Mouse (Mus musculus): ENCODE results near the gene Selenbp2. TPM values are rescaled to one million over a fixed set of nuclear protein-coding genes. Genes with fewer than 3 reads are reported as not detected.
A peak's percentile ranks its signal among the peaks of the same experiment; 100 is the strongest.
"Not testable (repeated sequence)": the region's sequence is repeated elsewhere in the genome, so short reads cannot be mapped to it uniquely, and the experiment has no call there.

The Selenbp2 gene
- 0.31 and 1.1 TPM in 2 replicates for polyA plus RNA-seq (2012; rRNA removed)

- TF ChIP-seq CTCF (IDR thresholded peaks at IDR 0.05; ENCODE audit: extremely low read depth, insufficient read depth, insufficient read length, insufficient replicate concordance): no peak
- H3K27ac ChIP-seq (ENCODE audit: insufficient read depth, low read length): no peak within 1 kb of the TSS
- H3K4me3 ChIP-seq (ENCODE audit: extremely low read depth, insufficient read depth, insufficient read length): no peak within 1 kb of the TSS
- no peaks in the 10 kb centered on the region for H3K27me3 ChIP-seq (ENCODE audit: control insufficient read depth, insufficient read depth, low read length)
- no peak for DNase-seq (ENCODE audit: low read depth in 1 of 2, low spot score in 2 of 2)
- no peaks in the 10 kb centered on the region for H3K4me1 ChIP-seq (ENCODE audit: control insufficient read depth, insufficient read depth, insufficient read length)
- WGBS: 50% methylated on average over 5 of the region's 5 CpGs
- no peaks in the 10 kb centered on the region for H3K36me3 ChIP-seq (ENCODE audit: control insufficient read depth, insufficient read depth, low read length)
Observed at GRCm38 (mm10) chr3:94693329-94693825, at the start of gene Selenbp2. TSS of gene Selenbp2 (plus strand) at chr3:94693556.

GRCm38 (mm10) chr3:94648755-94649590 is 44.4 kb upstream of the Selenbp2 start:
- no peak overlapping the region for H3K4me3 ChIP-seq (ENCODE audit: extremely low read depth, insufficient read depth, insufficient read length)
- no peaks in the 10 kb centered on the region for H3K36me3 ChIP-seq (ENCODE audit: control insufficient read depth, insufficient read depth, low read length)
- no peaks in the 10 kb centered on the region for H3K27me3 ChIP-seq (ENCODE audit: control insufficient read depth, insufficient read depth, low read length)
- no peak overlapping the region for H3K27ac ChIP-seq (ENCODE audit: insufficient read depth, low read length)
- whole genome bisulfite sequencing: 82% methylated on average over 6 of the region's 6 CpGs
- no peak for TF ChIP-seq POLR2A (IDR thresholded peaks at IDR 0.05; ENCODE audit: low read depth, low read length)
- no peak for TF ChIP-seq CTCF (IDR thresholded peaks at IDR 0.05; ENCODE audit: extremely low read depth, insufficient read depth, insufficient read length, insufficient replicate concordance)
- no peaks in the 10 kb centered on the region for H3K4me1 ChIP-seq (ENCODE audit: control insufficient read depth, insufficient read depth, insufficient read length)
- no peak for DNase-seq (ENCODE audit: low read depth in 1 of 2, low spot score in 2 of 2)

- Histone ChIP-seq H3K4me1 (ENCODE audit: control insufficient read depth, insufficient read depth, insufficient read length) (no peaks in the 10 kb centered on the region), H3K27ac (ENCODE audit: insufficient read depth, low read length) (no peak overlapping the region), H3K27me3 (ENCODE audit: control insufficient read depth, insufficient read depth, low read length) (no peaks in the 10 kb centered on the region), H3K4me3 (ENCODE audit: extremely low read depth, insufficient read depth, insufficient read length) (no peak overlapping the region), H3K36me3 (ENCODE audit: control insufficient read depth, insufficient read depth, low read length) (no peaks in the 10 kb centered on the region)
- TF ChIP-seq POLR2A (IDR thresholded peaks at IDR 0.05; ENCODE audit: low read depth, low read length): no peak
- TF ChIP-seq CTCF (IDR thresholded peaks at IDR 0.05; ENCODE audit: extremely low read depth, insufficient read depth, insufficient read length, insufficient replicate concordance): no peak
- DNase-seq (ENCODE audit: low read depth in 1 of 2, low spot score in 2 of 2): no peak
- 86% methylated on average over 7 of the region's 7 CpGs for WGBS
Observed at GRCm38 (mm10) chr3:94650409-94650808, 42.9 kb upstream of the Selenbp2 start.

- not testable (repeated sequence) for H3K4me3 ChIP-seq (ENCODE audit: extremely low read depth, insufficient read depth, insufficient read length); H3K27me3 ChIP-seq (ENCODE audit: control insufficient read depth, insufficient read depth, low read length); DNase-seq (ENCODE audit: low read depth in 1 of 2, low spot score in 2 of 2); H3K27ac ChIP-seq (ENCODE audit: insufficient read depth, low read length); H3K36me3 ChIP-seq (ENCODE audit: control insufficient read depth, insufficient read depth, low read length); H3K4me1 ChIP-seq (ENCODE audit: control insufficient read depth, insufficient read depth, insufficient read length)
- WGBS: 89% methylated on average over 1 of the region's 1 CpGs
Observed at GRCm38 (mm10) chr3:94653967-94654366, 39.4 kb upstream of the Selenbp2 start.

GRCm38 (mm10) chr3:94657852-94658739 is 35.3 kb upstream of the Selenbp2 start:
- peak overlapping the region; percentile 47 for H3K4me3 ChIP-seq (ENCODE audit: extremely low read depth, insufficient read depth, insufficient read length)
- not testable (repeated sequence) for H3K36me3 ChIP-seq (ENCODE audit: control insufficient read depth, insufficient read depth, low read length); DNase-seq (ENCODE audit: low read depth in 1 of 2, low spot score in 2 of 2); H3K27ac ChIP-seq (ENCODE audit: insufficient read depth, low read length); H3K4me1 ChIP-seq (ENCODE audit: control insufficient read depth, insufficient read depth, insufficient read length); H3K27me3 ChIP-seq (ENCODE audit: control insufficient read depth, insufficient read depth, low read length)
- WGBS: 14% methylated on average over 22 of the region's 47 CpGs

- H3K4me1 ChIP-seq (ENCODE audit: control insufficient read depth, insufficient read depth, insufficient read length); H3K27ac ChIP-seq (ENCODE audit: insufficient read depth, low read length); H3K27me3 ChIP-seq (ENCODE audit: control insufficient read depth, insufficient read depth, low read length); H3K36me3 ChIP-seq (ENCODE audit: control insufficient read depth, insufficient read depth, low read length): not testable (repeated sequence)
- under 1% methylated on average over 19 of the region's 33 CpGs for WGBS
- peak in 1 of 2 experiments; percentile 73 for DNase-seq (ENCODE audit: low read depth in 1 of 2, low spot score in 2 of 2)
- H3K4me3 ChIP-seq (ENCODE audit: extremely low read depth, insufficient read depth, insufficient read length): peak within 1 kb of the TSS; percentile 47
Observed at GRCm38 (mm10) chr3:94658740-94659095, 34.6 kb upstream of the Selenbp2 start, which contains the start of gene Tuft1. TSS of gene Tuft1 (minus strand) at chr3:94658872.

GRCm38 (mm10) chr3:94659142-94659748 is 34.1 kb upstream of the Selenbp2 start:
- H3K4me1 ChIP-seq (ENCODE audit: control insufficient read depth, insufficient read depth, insufficient read length); DNase-seq (ENCODE audit: low read depth in 1 of 2, low spot score in 2 of 2); H3K27ac ChIP-seq (ENCODE audit: insufficient read depth, low read length); H3K4me3 ChIP-seq (ENCODE audit: extremely low read depth, insufficient read depth, insufficient read length); H3K27me3 ChIP-seq (ENCODE audit: control insufficient read depth, insufficient read depth, low read length); H3K36me3 ChIP-seq (ENCODE audit: control insufficient read depth, insufficient read depth, low read length): not testable (repeated sequence)
- WGBS: 33% methylated on average over 8 of the region's 10 CpGs

- H3K27ac ChIP-seq (ENCODE audit: insufficient read depth, low read length); DNase-seq (ENCODE audit: low read depth in 1 of 2, low spot score in 2 of 2); H3K27me3 ChIP-seq (ENCODE audit: control insufficient read depth, insufficient read depth, low read length); H3K36me3 ChIP-seq (ENCODE audit: control insufficient read depth, insufficient read depth, low read length); H3K4me3 ChIP-seq (ENCODE audit: extremely low read depth, insufficient read depth, insufficient read length); H3K4me1 ChIP-seq (ENCODE audit: control insufficient read depth, insufficient read depth, insufficient read length): not testable (repeated sequence)
- 94% methylated on average over 2 of the region's 2 CpGs for WGBS
Observed at GRCm38 (mm10) chr3:94660841-94661240, 32.5 kb upstream of the Selenbp2 start.

GRCm38 (mm10) chr3:94665060-94665802 is 28.1 kb upstream of the Selenbp2 start:
- not testable (repeated sequence) for H3K27me3 ChIP-seq (ENCODE audit: control insufficient read depth, insufficient read depth, low read length); H3K27ac ChIP-seq (ENCODE audit: insufficient read depth, low read length); H3K4me1 ChIP-seq (ENCODE audit: control insufficient read depth, insufficient read depth, insufficient read length); H3K4me3 ChIP-seq (ENCODE audit: extremely low read depth, insufficient read depth, insufficient read length); DNase-seq (ENCODE audit: low read depth in 1 of 2, low spot score in 2 of 2); H3K36me3 ChIP-seq (ENCODE audit: control insufficient read depth, insufficient read depth, low read length)
- 48% methylated on average over 5 of the region's 5 CpGs for WGBS
